Mouse (Mus musculus): ENCODE measurements around the gene Skil. TPM values are rescaled to one million over a fixed set of nuclear protein-coding genes. Genes with fewer than 3 reads are reported as not detected.

Gene Skil
- polyA plus RNA-seq, 1 experiment from 2014 or later, result 43.9 TPM

Other genes with a start within 250 kb of the Skil start
- gene Gpr160, start 239.1 kb upstream of the Skil start, polyA plus RNA-seq (2014; fragmentation: Nextera tagmentation; extraction: Ambion mirVana), result 1.1 TPM in 2 replicates
- 3.9 and 4.6 TPM in 2 replicates for gene Phc3, start 125.6 kb upstream of the Skil start, polyA plus RNA-seq (2014; fragmentation: Nextera tagmentation; extraction: Ambion mirVana)
- gene Prkci, start 99.3 kb upstream of the Skil start, polyA plus RNA-seq (2014; fragmentation: Nextera tagmentation; extraction: Ambion mirVana), result 37.9 and 41.9 TPM in 2 replicates
- 8.7 and 9.6 TPM in 2 replicates for gene Cldn11, start 54.9 kb downstream of the Skil start, polyA plus RNA-seq (2014; fragmentation: Nextera tagmentation; extraction: Ambion mirVana)
- gene Slc7a14, start 215.3 kb downstream of the Skil start, polyA plus RNA-seq (2014; fragmentation: Nextera tagmentation; extraction: Ambion mirVana), result 0.43 and 0.44 TPM in 2 replicates